Mouse (Mus musculus) liver, postnatal 0 days (tissue): ENCODE results near the gene Zcchc12. TPM values are rescaled to one million over a fixed set of nuclear protein-coding genes. Genes with fewer than 3 reads are reported as not detected.

Experiments used
- ATAC-seq: fragments of 200-750 bp; cut with Nextera tagmentation; 2 replicates; pipeline ENCODE4 v1.8.0; 2017; ENCODE audit warnings: mild to moderate bottlenecking, moderate library complexity
- DNase-seq: peaks from one replicate; pipeline ENCODE4 v3.0.0-alpha.2; 2016
- H3K27ac ChIP-seq: fragments of 300-500 bp; sonication (generic); 2 replicates; pipeline ENCODE4 v1.5.1; 2014; ENCODE audit warnings: antibody characterized with exemption, moderate library complexity, mild to moderate bottlenecking, low read depth
- H3K27me3 ChIP-seq: fragments of 300-500 bp; sonication (generic); 2 replicates; pipeline ENCODE4 v1.6.1; 2014; ENCODE audit warnings: low read length, control low read depth, mixed read lengths; ENCODE audit not compliant: insufficient read depth
- H3K36me3 ChIP-seq: fragments of 300-500 bp; sonication (generic); replicated peaks from 2 replicates; pipeline ENCODE4 v1.6.1; 2014; ENCODE audit warnings: mild to moderate bottlenecking, control low read depth, low read length, moderate library complexity, mixed read lengths; ENCODE audit not compliant: insufficient read depth
- H3K4me1 ChIP-seq: fragments of 300-500 bp; sonication (generic); 2 replicates; pipeline ENCODE4 v1.6.1; 2014; ENCODE audit warnings: antibody characterized with exemption, mild to moderate bottlenecking, control low read depth; ENCODE audit not compliant: insufficient read depth
- H3K4me2 ChIP-seq: fragments of 300-500 bp; sonication (generic); 2 replicates; pipeline ENCODE4 v1.6.1; 2014; ENCODE audit warnings: low read depth, mild to moderate bottlenecking, low read length, moderate library complexity, mixed read lengths
- H3K4me3 ChIP-seq: fragments of 300-500 bp; sonication (generic); 2 replicates; pipeline ENCODE4 v1.5.1; 2014; ENCODE audit warnings: low read depth, low read length
- H3K9ac ChIP-seq: fragments of 300-500 bp; sonication (generic); replicated peaks from 2 replicates; pipeline ENCODE4 v1.6.1; 2014; ENCODE audit warnings: mild to moderate bottlenecking, moderate library complexity
- H3K9me3 ChIP-seq: fragments of 300-500 bp; sonication (generic); 2 replicates; pipeline ENCODE4 v1.6.1; 2016; ENCODE audit warnings: mild to moderate bottlenecking, control low read depth, low read length, mixed read lengths
- CTCF ChIP-seq: sonication (generic); IDR thresholded peaks from 2 replicates; pipeline ENCODE4 v1.5.1; 2016; ENCODE audit warnings: antibody characterized with exemption, low read depth
- EP300 ChIP-seq: IDR thresholded peaks from 2 replicates; pipeline ENCODE4 v1.6.1; 2016; ENCODE audit warnings: antibody characterized with exemption, low read depth, mild to moderate bottlenecking
- WGBS: fragments of 180-500 bp; shearing (Covaris S2); extraction: QIAGEN DNeasy Blood & Tissue Kit; methylation state at CpG from one replicate; pipeline ENCODE4 v1.1.7; 2014; ENCODE audit not compliant: insufficient replicate concordance; 5-methylcytosine and 5-hydroxymethylcytosine counted together
- polyA plus RNA-seq: library from polyadenylated mRNA; unstranded; fragments of >200 nt; fragmentation: Nextera tagmentation; extraction: Ambion mirVana; gene quantifications from 2 replicates; pipeline ENCODE4 v1.2.1, GENCODE M21; 2015

Gene Zcchc12
- polyA plus RNA-seq, 1 experiment from 2014 or later: 0.07 TPM

- ATAC-seq: no peak
- DNase-seq: no peak
- H3K4me1 ChIP-seq: no peaks in the 10 kb centered on the region
- H3K9ac ChIP-seq: no peak overlapping the region
- H3K36me3 ChIP-seq: no peaks in the 10 kb centered on the region
- 52% methylated on average over 6 of the region's 6 CpGs for WGBS
- no peak overlapping the region for H3K27ac ChIP-seq
- H3K4me3 ChIP-seq: no peak overlapping the region
- H3K9me3 ChIP-seq: no peaks in the 10 kb centered on the region
- H3K27me3 ChIP-seq: no peaks in the 10 kb centered on the region
- no peak overlapping the region for H3K4me2 ChIP-seq
- TF ChIP-seq EP300 (no peak), CTCF (no peak)
These were observed 9.3 kb upstream of the Zcchc12 start for GRCm38 (mm10) chrX:36186443-36186842.

- peaks cover 5% of the 10 kb centered on the region; the same call in 1 of the 2 replicates for H3K27me3 ChIP-seq
- no peak overlapping the region for H3K27ac ChIP-seq
- no peaks in the 10 kb centered on the region for H3K9me3 ChIP-seq
- TF ChIP-seq EP300 (no peak), CTCF (no peak)
- H3K4me2 ChIP-seq: no peak overlapping the region
- H3K4me1 ChIP-seq: no peaks in the 10 kb centered on the region
- WGBS: 46% methylated on average over 6 of the region's 6 CpGs
- no peak overlapping the region for H3K4me3 ChIP-seq
- no peaks in the 10 kb centered on the region for H3K36me3 ChIP-seq
- no peak for ATAC-seq
- DNase-seq: no peak
- H3K9ac ChIP-seq: no peak overlapping the region
These were observed 1.8 kb upstream of the Zcchc12 start for GRCm38 (mm10) chrX:36193951-36194350.

- DNase-seq (no peak), ATAC-seq (no peak)
- Histone ChIP-seq H3K9ac (no peak overlapping the region), H3K27ac (no peak overlapping the region), H3K27me3 (no peaks in the 10 kb centered on the region), H3K36me3 (no peaks in the 10 kb centered on the region), H3K4me3 (no peak overlapping the region), H3K4me1 (no peaks in the 10 kb centered on the region), H3K9me3 (no peaks in the 10 kb centered on the region), H3K4me2 (no peak overlapping the region)
- WGBS: 60% methylated on average over 2 of the region's 2 CpGs
- TF ChIP-seq CTCF (0 out of 2 replicates have a peak, but pooled peaks have one; percentile 1), EP300 (no peak)
These were observed 13.8 kb downstream of the Zcchc12 start for GRCm38 (mm10) chrX:36209554-36209953.

- WGBS: 70% methylated on average over 3 of the region's 3 CpGs
- Histone ChIP-seq H3K9ac (no peak overlapping the region), H3K27ac (no peak overlapping the region), H3K4me2 (no peak overlapping the region), H3K9me3 (no peaks in the 10 kb centered on the region), H3K27me3 (no peaks in the 10 kb centered on the region), H3K4me1 (no peaks in the 10 kb centered on the region), H3K4me3 (no peak overlapping the region), H3K36me3 (no peaks in the 10 kb centered on the region)
- no peak for TF ChIP-seq EP300
- TF ChIP-seq CTCF: no peak
- no peak for DNase-seq
- ATAC-seq: no peak
These were observed 15.5 kb downstream of the Zcchc12 start for GRCm38 (mm10) chrX:36211216-36211615.

DNA sequence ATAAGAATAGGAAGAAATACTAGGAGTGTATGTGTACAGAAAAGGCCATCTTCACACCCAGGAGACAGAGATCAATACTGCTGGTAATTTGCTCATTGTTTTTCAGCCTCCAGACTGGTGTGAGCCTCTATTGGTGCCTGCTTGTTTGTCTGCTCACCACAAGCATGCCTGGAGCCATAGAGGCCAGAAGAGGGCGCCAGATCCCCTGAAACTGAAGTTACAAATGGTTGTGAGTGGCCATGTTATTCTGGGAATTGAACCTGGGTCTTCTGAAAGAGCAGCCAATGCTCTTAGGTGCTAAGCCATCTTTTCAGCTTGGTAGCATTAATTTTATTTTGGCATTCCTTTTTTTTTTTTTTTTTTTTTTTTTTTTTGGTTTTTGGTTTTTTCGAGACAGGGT, 25.7 kb downstream of the Zcchc12 start:
- H3K9me3 ChIP-seq: no peaks in the 10 kb centered on the region
- no peak overlapping the region for H3K9ac ChIP-seq
- ATAC-seq (no peak), DNase-seq (peak; percentile 14)
- no peak overlapping the region for H3K27ac ChIP-seq
- WGBS: 54% methylated on average over 2 of the region's 2 CpGs
- no peak overlapping the region for H3K4me3 ChIP-seq
- H3K27me3 ChIP-seq: no peaks in the 10 kb centered on the region
- TF ChIP-seq CTCF (peak; percentile 28), EP300 (no peak)
- no peaks in the 10 kb centered on the region for H3K4me1 ChIP-seq
- no peaks in the 10 kb centered on the region for H3K36me3 ChIP-seq
- no peak overlapping the region for H3K4me2 ChIP-seq

DNA sequence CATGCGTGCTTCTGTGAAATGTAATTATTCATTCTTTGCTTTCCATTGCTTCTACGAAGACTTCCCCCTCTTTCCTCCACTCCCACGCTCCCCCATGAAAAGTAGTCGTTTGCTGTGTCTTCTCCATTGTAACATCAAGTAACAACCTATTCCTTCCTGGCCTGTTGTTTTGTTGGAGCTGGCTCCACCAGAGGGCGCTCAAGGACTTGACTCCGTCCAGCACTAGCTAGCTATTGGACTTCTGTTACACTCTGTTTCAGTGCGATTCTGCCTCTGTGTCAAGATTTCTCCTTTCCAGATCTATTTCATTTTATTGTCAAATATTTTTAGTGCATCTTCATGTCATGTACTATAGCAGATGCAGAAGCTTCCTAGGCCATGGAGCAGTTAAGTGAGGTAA, 30.1 kb downstream of the Zcchc12 start:
- H3K4me3 ChIP-seq: no peak overlapping the region
- no peak overlapping the region for H3K27ac ChIP-seq
- H3K4me1 ChIP-seq: no peaks in the 10 kb centered on the region
- H3K36me3 ChIP-seq: no peaks in the 10 kb centered on the region
- TF ChIP-seq CTCF (peak; percentile 75), EP300 (no peak)
- no peak overlapping the region for H3K4me2 ChIP-seq
- 17% methylated on average over 7 of the region's 7 CpGs for WGBS
- ATAC-seq (no peak), DNase-seq (peak; percentile 69)
- H3K9ac ChIP-seq: no peak overlapping the region
- H3K9me3 ChIP-seq: no peaks in the 10 kb centered on the region
- H3K27me3 ChIP-seq: no peaks in the 10 kb centered on the region

DNA sequence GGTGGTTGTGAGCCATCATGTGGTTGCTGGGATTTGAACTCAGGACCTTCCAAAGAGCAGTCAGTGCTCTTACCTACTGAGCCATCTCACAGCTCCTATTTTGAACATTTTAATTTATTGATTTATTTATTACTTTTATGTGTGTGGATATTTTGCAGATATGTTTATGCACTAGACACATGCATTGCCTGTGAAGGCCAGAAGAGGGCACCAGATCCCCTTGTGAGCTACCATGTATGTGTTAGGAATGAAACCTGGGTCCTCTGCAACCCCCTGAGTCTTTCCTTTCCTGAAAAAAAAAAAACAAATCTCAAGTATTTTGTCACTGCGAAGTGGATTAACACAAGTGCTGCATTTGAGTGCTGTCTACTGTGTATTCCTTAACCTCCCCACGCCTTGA, 30.9 kb downstream of the Zcchc12 start:
- DNase-seq (peak; percentile 30), ATAC-seq (no peak)
- Histone ChIP-seq H3K9me3 (no peaks in the 10 kb centered on the region), H3K27ac (no peak overlapping the region), H3K27me3 (no peaks in the 10 kb centered on the region), H3K4me3 (no peak overlapping the region), H3K4me2 (no peak overlapping the region), H3K36me3 (no peaks in the 10 kb centered on the region), H3K9ac (no peak overlapping the region), H3K4me1 (no peaks in the 10 kb centered on the region)
- WGBS: 44% methylated on average over 2 of the region's 2 CpGs
- TF ChIP-seq CTCF (peak; percentile 64), EP300 (no peak)
